Mouse (Mus musculus) kidney, embryonic 16.5 days (tissue): Measurements from ENCODE around the gene Ccdc159. TPM values are rescaled to one million over a fixed set of nuclear protein-coding genes. Genes with fewer than 3 reads are reported as not detected.

ENCODE experiments used
- ATAC-seq: fragments of 200-750 bp; cut with Nextera tagmentation; 2 replicates; pipeline ENCODE4 v1.8.0; 2017; ENCODE audit warnings: moderate TSS enrichment; ENCODE audit not compliant: low FRiP score, low TSS enrichment
- H3K27ac ChIP-seq: fragments of 300-500 bp; sonication (generic); 2 replicates; pipeline ENCODE4 v1.5.1; 2014; ENCODE audit warnings: low read length
- H3K27me3 ChIP-seq: fragments of 300-500 bp; sonication (generic); 2 replicates; pipeline ENCODE4 v1.6.1; 2014; ENCODE audit warnings: low read length, control low read depth, mixed read lengths; ENCODE audit not compliant: insufficient read depth
- H3K36me3 ChIP-seq: fragments of 300-500 bp; sonication (generic); 2 replicates; pipeline ENCODE4 v1.6.1; 2014; ENCODE audit warnings: low read length, control low read depth, mixed read lengths; ENCODE audit not compliant: insufficient read depth
- H3K4me1 ChIP-seq: fragments of 300-500 bp; sonication (generic); 2 replicates; pipeline ENCODE4 v1.6.1; 2014; ENCODE audit warnings: low read length, control low read depth, mixed read lengths; ENCODE audit not compliant: insufficient read depth
- H3K4me2 ChIP-seq: fragments of 300-500 bp; sonication (generic); replicated peaks from 2 replicates; pipeline ENCODE4 v1.6.1; 2014; ENCODE audit warnings: low read depth, low read length
- H3K4me3 ChIP-seq: fragments of 300-500 bp; sonication (generic); 2 replicates; pipeline ENCODE4 v1.5.1; 2014; ENCODE audit warnings: mild to moderate bottlenecking, low read length
- H3K9ac ChIP-seq: fragments of 300-500 bp; sonication (generic); replicated peaks from 2 replicates; pipeline ENCODE4 v1.6.1; 2014; ENCODE audit warnings: low read length
- H3K9me3 ChIP-seq: fragments of 300-500 bp; sonication (generic); 2 replicates; pipeline ENCODE4 v1.6.1; 2016; ENCODE audit warnings: low read length, control low read depth
- WGBS: fragments of 180-500 bp; shearing (Covaris S2); extraction: QIAGEN DNeasy Blood & Tissue Kit; methylation state at CpG from one replicate; pipeline ENCODE4 v1.1.7; 2014; 5-methylcytosine and 5-hydroxymethylcytosine counted together
- polyA plus RNA-seq: library from polyadenylated mRNA; unstranded; fragments of >200 nt; fragmentation: Nextera tagmentation; extraction: Ambion mirVana; gene quantifications from 2 replicates; pipeline ENCODE4 v1.2.1, GENCODE M21; 2015

The Ccdc159 gene
- polyA plus RNA-seq, 1 experiment from 2014 or later = 5.4 TPM

DNA sequence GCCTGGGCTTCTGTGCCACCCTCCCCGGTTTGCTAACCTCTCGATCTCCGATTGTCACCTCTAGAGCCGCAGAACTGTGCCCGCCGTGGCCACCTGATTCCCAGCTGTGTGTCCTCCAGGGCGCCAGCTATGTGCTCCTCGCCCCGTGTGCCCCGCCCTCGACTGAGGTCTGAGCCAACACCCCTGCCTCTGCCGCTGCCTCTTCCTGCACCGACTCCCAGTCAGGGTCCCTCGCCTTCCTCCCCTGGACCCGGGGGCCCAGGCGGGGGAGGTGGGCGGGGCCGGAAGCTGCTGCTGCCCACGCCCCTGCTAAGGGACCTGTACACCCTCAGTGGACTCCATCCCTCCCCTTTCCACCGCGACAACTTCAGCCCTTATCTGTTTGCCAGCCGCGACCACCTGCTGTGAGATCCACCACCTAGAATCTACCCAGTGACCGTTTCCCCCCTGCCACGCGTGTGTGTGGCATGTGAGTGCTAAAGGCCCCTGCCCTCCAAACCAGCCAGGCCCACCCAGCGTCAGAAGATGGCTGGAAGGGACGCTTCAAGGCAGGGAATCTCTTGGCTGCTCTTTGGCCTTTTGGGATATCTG lies 20.4 kb downstream of the Ccdc159 start:
- H3K9me3 ChIP-seq = no peaks in the 10 kb centered on the region
- H3K4me2 ChIP-seq = peak overlapping the region; percentile 11; the same call in 1 of the 2 replicates
- WGBS = 5% methylated on average over 28 of the region's 28 CpGs
- no peaks in the 10 kb centered on the region for H3K36me3 ChIP-seq
- no peak overlapping the region for H3K9ac ChIP-seq
- H3K4me1 ChIP-seq = peaks cover 4% of the 10 kb centered on the region; the same call in 1 of the 2 replicates
- H3K27ac ChIP-seq = no peak overlapping the region
- H3K27me3 ChIP-seq = 0 out of 2 replicates have a peak, but pooled peaks cover 6% of the 10 kb centered on the region
- H3K4me3 ChIP-seq = no peak overlapping the region
- no peak for ATAC-seq

GRCm38 (mm10) chr9:21948146-21948545 lies 20.9 kb downstream of the Ccdc159 start:
- H3K4me3 ChIP-seq = no peak overlapping the region
- H3K4me1 ChIP-seq = peaks cover 4% of the 10 kb centered on the region; the same call in 1 of the 2 replicates
- no peak overlapping the region for H3K27ac ChIP-seq
- no peak overlapping the region for H3K9ac ChIP-seq
- H3K36me3 ChIP-seq = no peaks in the 10 kb centered on the region
- no peak for ATAC-seq
- H3K9me3 ChIP-seq = no peaks in the 10 kb centered on the region
- H3K4me2 ChIP-seq = no peak overlapping the region
- H3K27me3 ChIP-seq = 0 out of 2 replicates have a peak, but pooled peaks cover 6% of the 10 kb centered on the region
- WGBS = 55% methylated on average over 8 of the region's 8 CpGs

GRCm38 (mm10) chr9:21948790-21949189 lies 21.5 kb downstream of the Ccdc159 start:
- no peak overlapping the region for H3K27ac ChIP-seq
- no peak overlapping the region for H3K9ac ChIP-seq
- 0 out of 2 replicates have a peak, but pooled peaks cover 6% of the 10 kb centered on the region for H3K27me3 ChIP-seq
- peaks cover 4% of the 10 kb centered on the region; the same call in 1 of the 2 replicates for H3K4me1 ChIP-seq
- no peaks in the 10 kb centered on the region for H3K36me3 ChIP-seq
- H3K9me3 ChIP-seq = no peaks in the 10 kb centered on the region
- no peak overlapping the region for H3K4me3 ChIP-seq
- no peak overlapping the region for H3K4me2 ChIP-seq
- 58% methylated on average over 6 of the region's 6 CpGs for WGBS
- no peak for ATAC-seq

- no peaks in the 10 kb centered on the region for H3K9me3 ChIP-seq
- H3K9ac ChIP-seq = no peak overlapping the region
- H3K36me3 ChIP-seq = no peaks in the 10 kb centered on the region
- no peak overlapping the region for H3K4me2 ChIP-seq
- ATAC-seq = no peak
- WGBS = 17% methylated on average over 11 of the region's 11 CpGs
- H3K4me3 ChIP-seq = no peak overlapping the region
- peaks cover 4% of the 10 kb centered on the region; the same call in 1 of the 2 replicates for H3K4me1 ChIP-seq
- H3K27me3 ChIP-seq = 0 out of 2 replicates have a peak, but pooled peaks cover 6% of the 10 kb centered on the region
- no peak overlapping the region for H3K27ac ChIP-seq
These were observed 23.1 kb downstream of the Ccdc159 start for GRCm38 (mm10) chr9:21950322-21950721.

GRCm38 (mm10) chr9:21951977-21952376 lies 24.7 kb downstream of the Ccdc159 start:
- Histone ChIP-seq H3K27me3 (0 out of 2 replicates have a peak, but pooled peaks cover 6% of the 10 kb centered on the region), H3K36me3 (no peaks in the 10 kb centered on the region), H3K9me3 (no peaks in the 10 kb centered on the region), H3K4me1 (peaks cover 10% of the 10 kb centered on the region), H3K27ac (no peak overlapping the region), H3K4me2 (no peak overlapping the region), H3K4me3 (no peak overlapping the region), H3K9ac (no peak overlapping the region)
- 81% methylated on average over 3 of the region's 3 CpGs for WGBS
- ATAC-seq = no peak

- H3K4me2 ChIP-seq = no peak overlapping the region
- H3K9ac ChIP-seq = no peak overlapping the region
- no peaks in the 10 kb centered on the region for H3K9me3 ChIP-seq
- no peak for ATAC-seq
- 18% methylated on average over 3 of the region's 3 CpGs for WGBS
- peaks cover 5% of the 10 kb centered on the region for H3K4me1 ChIP-seq
- H3K27me3 ChIP-seq = no peaks in the 10 kb centered on the region
- no peak overlapping the region for H3K4me3 ChIP-seq
- no peak overlapping the region for H3K27ac ChIP-seq
- H3K36me3 ChIP-seq = peaks cover 6% of the 10 kb centered on the region; the same call in 1 of the 2 replicates
These were observed 26.3 kb downstream of the Ccdc159 start for GRCm38 (mm10) chr9:21953600-21953999.

- ATAC-seq = no peak
- WGBS = 74% methylated on average over 3 of the region's 3 CpGs
- H3K27me3 ChIP-seq = no peaks in the 10 kb centered on the region
- H3K4me2 ChIP-seq = no peak overlapping the region
- H3K36me3 ChIP-seq = peaks cover 7% of the 10 kb centered on the region; the same call in 1 of the 2 replicates
- H3K27ac ChIP-seq = no peak overlapping the region
- H3K4me1 ChIP-seq = peaks cover 6% of the 10 kb centered on the region
- no peaks in the 10 kb centered on the region for H3K9me3 ChIP-seq
- H3K9ac ChIP-seq = no peak overlapping the region
- H3K4me3 ChIP-seq = no peak overlapping the region
These were observed 27.4 kb downstream of the Ccdc159 start for GRCm38 (mm10) chr9:21954635-21955034.

- Histone ChIP-seq H3K27me3 (no peaks in the 10 kb centered on the region; the same call in 1 of the 2 replicates), H3K27ac (peak overlapping the region; percentile 71; the same call in 1 of the 2 replicates), H3K4me3 (peak overlapping the region; percentile 76), H3K4me1 (peaks cover 12% of the 10 kb centered on the region), H3K9ac (peak overlapping the region; percentile 78), H3K9me3 (no peaks in the 10 kb centered on the region), H3K36me3 (peaks cover 7% of the 10 kb centered on the region; the same call in 1 of the 2 replicates), H3K4me2 (peak overlapping the region; percentile 72)
- 2% methylated on average over 18 of the region's 18 CpGs for WGBS
- ATAC-seq = peak; percentile 58
These were observed 27.9 kb downstream of the Ccdc159 start for GRCm38 (mm10) chr9:21955225-21955569.

- Histone ChIP-seq H3K27ac (peak within 1 kb of the TSS; percentile 91), H3K4me3 (peak within 1 kb of the TSS; percentile 76), H3K9me3 (no peaks in the 10 kb centered on the region), H3K36me3 (peaks cover 7% of the 10 kb centered on the region; the same call in 1 of the 2 replicates), H3K27me3 (no peaks in the 10 kb centered on the region; the same call in 1 of the 2 replicates), H3K4me1 (peaks cover 17% of the 10 kb centered on the region), H3K4me2 (peak within 1 kb of the TSS; percentile 72), H3K9ac (peak within 1 kb of the TSS; percentile 78)
- under 1% methylated on average over 54 of the region's 54 CpGs for WGBS
- ATAC-seq = peak; percentile 97
These were observed 28.5 kb downstream of the Ccdc159 start, which contains the start of gene Swsap1 for GRCm38 (mm10) chr9:21955570-21956281. TSS of gene Swsap1 (plus strand) at chr9:21955755.
